Mouse (Mus musculus) B cell, adult 67 days (primary cell): ENCODE measurements around the gene Wee1. TPM values are rescaled to one million over a fixed set of nuclear protein-coding genes. Genes with fewer than 3 reads are reported as not detected.

Source experiments
- total RNA-seq, 2 experiments: library from RNA; stranded (reverse); gene quantifications; 4 replicates each; pipeline ENCODE4 v1.2.4; 2023

The Wee1 gene
- total RNA-seq = 1 to 10 TPM; 4.6 to 5.4 TPM

DNA sequence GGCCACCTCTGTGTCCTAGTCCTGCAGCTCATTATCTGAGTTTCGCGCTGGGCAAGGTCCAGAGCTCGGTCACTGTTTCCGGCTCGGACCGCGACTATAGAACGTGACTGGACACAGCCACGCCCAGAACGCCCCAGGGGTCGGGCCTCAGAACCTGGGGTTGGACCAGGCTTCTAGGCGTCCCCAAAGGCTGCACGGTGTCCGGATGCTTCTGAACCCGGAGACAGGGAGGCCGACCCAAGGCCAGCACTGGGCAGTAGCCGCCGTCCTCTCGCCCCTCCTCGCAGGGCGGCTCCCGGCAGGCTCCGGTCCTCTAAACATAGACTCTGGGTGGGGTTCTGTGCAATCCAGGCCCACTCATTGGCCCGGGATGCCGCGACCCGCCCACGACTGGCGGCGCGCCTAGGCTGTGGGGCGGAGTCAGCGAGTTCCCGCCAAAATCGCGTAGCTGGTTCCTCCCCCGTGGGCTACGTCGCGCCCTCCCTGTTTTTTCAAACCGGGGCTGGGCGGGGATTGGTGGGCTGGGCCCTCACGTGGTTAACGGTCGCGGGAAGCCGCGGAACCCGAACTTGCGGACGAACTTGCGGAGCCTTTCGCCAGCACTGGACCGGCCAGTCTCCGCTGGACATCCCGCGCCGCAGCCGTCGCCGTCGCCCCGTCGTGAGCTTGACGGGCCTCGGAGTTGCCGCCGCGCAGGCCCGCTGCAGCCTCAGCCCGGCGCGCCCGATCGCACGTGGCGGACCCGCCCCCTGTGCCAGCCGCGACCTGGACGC, at the start of gene Wee1:
Wee1 (plus strand) TSS at position 531 of the 773 bp plus-strand sequence.

Other genes with a start within 250 kb of the Wee1 start
- 100 to 1,000 TPM in 1 of 2 experiments, 10 to 100 TPM in 1; 97.8 to 136 TPM for gene Dennd5a, start 161.6 kb upstream of the Wee1 start, total RNA-seq
- gene Tmem41b, start 135.1 kb upstream of the Wee1 start, total RNA-seq = 10 to 100 TPM; 51.9 to 59.6 TPM
- 10 to 100 TPM; 68.1 to 82.2 TPM for gene Ipo7, start 103.8 kb upstream of the Wee1 start, total RNA-seq
- 10 to 100 TPM; 36.1 to 39.3 TPM for gene Zfp143, start 60.8 kb upstream of the Wee1 start, total RNA-seq
- 100 to 1,000 TPM; 424 to 581 TPM for gene Swap70, start 99.7 kb downstream of the Wee1 start, total RNA-seq